Mouse (Mus musculus) forebrain, embryonic 16.5 days (tissue): ENCODE results near the gene 1110032A03Rik. TPM values are rescaled to one million over a fixed set of nuclear protein-coding genes. Genes with fewer than 3 reads are reported as not detected.

Experiments
- ATAC-seq: fragments of 200-750 bp; cut with Nextera tagmentation; 2 replicates; pipeline ENCODE4 v1.8.0; 2017; ENCODE audit warnings: mild to moderate bottlenecking, moderate library complexity
- H3K27ac ChIP-seq: fragments of 300-500 bp; sonication (generic); 2 replicates; pipeline ENCODE4 v1.5.1; 2014; ENCODE audit warnings: low read length, control low read depth
- H3K27me3 ChIP-seq: fragments of 300-500 bp; sonication (generic); replicated peaks from 2 replicates; pipeline ENCODE4 v1.6.1; 2014; ENCODE audit warnings: low read length; ENCODE audit not compliant: control insufficient read depth, insufficient read depth
- H3K36me3 ChIP-seq: fragments of 300-500 bp; sonication (generic); 2 replicates; pipeline ENCODE4 v1.6.1; 2014; ENCODE audit not compliant: control insufficient read depth, insufficient read depth
- H3K4me1 ChIP-seq: fragments of 300-500 bp; sonication (generic); replicated peaks from 2 replicates; pipeline ENCODE4 v1.6.1; 2014; ENCODE audit warnings: low read length; ENCODE audit not compliant: control insufficient read depth, insufficient read depth
- H3K4me2 ChIP-seq: fragments of 300-500 bp; sonication (generic); 2 replicates; pipeline ENCODE4 v1.6.1; 2014; ENCODE audit warnings: mild to moderate bottlenecking, low read length, control low read depth
- H3K4me3 ChIP-seq: fragments of 300-500 bp; sonication (generic); replicated peaks from 2 replicates; pipeline ENCODE4 v1.5.1; 2014; ENCODE audit warnings: mild to moderate bottlenecking, low read length, control low read depth
- H3K9ac ChIP-seq: fragments of 300-500 bp; sonication (generic); replicated peaks from 2 replicates; pipeline ENCODE4 v1.6.1; 2014; ENCODE audit warnings: low read depth, low read length, control low read depth
- H3K9me3 ChIP-seq: fragments of 300-500 bp; sonication (generic); 2 replicates; pipeline ENCODE4 v1.6.1; 2016; ENCODE audit warnings: low read length; ENCODE audit not compliant: control insufficient read depth
- WGBS: fragments of 180-500 bp; shearing (Covaris S2); extraction: QIAGEN DNeasy Blood & Tissue Kit; methylation state at CpG from one replicate; pipeline ENCODE4 v1.1.7; 2014; 5-methylcytosine and 5-hydroxymethylcytosine counted together
- polyA plus RNA-seq: library from polyadenylated mRNA; unstranded; fragments of >200 nt; fragmentation: Nextera tagmentation; extraction: Ambion mirVana; gene quantifications from 2 replicates; pipeline ENCODE4 v1.2.1, GENCODE M21; 2015

Gene 1110032A03Rik
- polyA plus RNA-seq, 1 experiment from 2014 or later, result 56.1 TPM

- Histone ChIP-seq H3K36me3 (no peaks in the 10 kb centered on the region), H3K4me1 (peaks cover 40% of the 10 kb centered on the region), H3K27me3 (no peaks in the 10 kb centered on the region), H3K9me3 (no peaks in the 10 kb centered on the region), H3K9ac (peak overlapping the region; percentile 73), H3K27ac (peak overlapping the region; percentile 78), H3K4me2 (peak overlapping the region; percentile 72), H3K4me3 (peak overlapping the region; percentile 64)
- WGBS, result under 1% methylated on average over 45 of the region's 45 CpGs
- peak; percentile 99 for ATAC-seq
These were observed 47.2 kb downstream of the 1110032A03Rik start for GRCm38 (mm10) chr9:50727925-50728651.

DNA sequence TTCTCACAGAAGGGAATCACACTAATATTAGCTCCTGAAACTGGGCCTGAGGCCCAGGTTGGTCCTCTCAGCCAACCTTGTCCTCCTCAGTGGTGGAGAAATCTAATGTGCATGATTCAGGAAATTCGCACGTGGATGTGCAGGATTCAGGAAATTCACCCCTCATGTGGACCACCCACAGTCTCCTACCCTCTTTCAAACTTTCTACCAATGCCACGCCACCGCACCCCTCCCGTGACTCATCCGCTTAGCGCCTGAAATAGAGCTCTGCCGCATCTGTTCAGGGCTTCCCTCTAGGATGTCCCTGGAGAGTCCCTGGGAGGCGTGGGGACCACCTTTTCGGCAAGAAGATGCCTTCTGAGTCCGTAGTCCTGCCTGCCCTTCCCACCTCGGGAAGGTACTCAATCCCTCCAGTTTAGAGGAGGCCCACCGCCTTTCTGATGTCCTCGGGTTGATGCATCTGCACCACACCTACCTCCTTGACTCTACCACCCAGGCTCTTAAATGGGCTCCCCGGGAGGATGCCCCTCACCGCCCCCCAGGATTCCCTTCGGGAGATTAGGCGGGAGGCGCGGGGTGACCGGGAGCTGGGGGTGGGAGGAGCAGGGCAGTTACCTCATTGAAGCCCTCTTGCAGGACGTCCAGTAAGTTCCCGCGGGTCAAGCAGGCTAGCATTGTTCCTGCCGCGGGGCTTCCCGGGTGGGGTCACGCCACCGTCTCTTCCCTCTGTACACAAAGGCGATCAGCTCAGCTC is 48.0 kb downstream of the 1110032A03Rik start:
- WGBS, result 2% methylated on average over 30 of the region's 30 CpGs
- H3K9ac ChIP-seq, result peak overlapping the region; percentile 73
- peak overlapping the region; percentile 78 for H3K27ac ChIP-seq
- ATAC-seq, result peak; percentile 3
- H3K4me2 ChIP-seq, result peak overlapping the region; percentile 72
- peaks cover 48% of the 10 kb centered on the region for H3K4me1 ChIP-seq
- H3K4me3 ChIP-seq, result peak overlapping the region; percentile 64
- H3K36me3 ChIP-seq, result no peaks in the 10 kb centered on the region
- no peaks in the 10 kb centered on the region for H3K27me3 ChIP-seq
- no peaks in the 10 kb centered on the region for H3K9me3 ChIP-seq

DNA sequence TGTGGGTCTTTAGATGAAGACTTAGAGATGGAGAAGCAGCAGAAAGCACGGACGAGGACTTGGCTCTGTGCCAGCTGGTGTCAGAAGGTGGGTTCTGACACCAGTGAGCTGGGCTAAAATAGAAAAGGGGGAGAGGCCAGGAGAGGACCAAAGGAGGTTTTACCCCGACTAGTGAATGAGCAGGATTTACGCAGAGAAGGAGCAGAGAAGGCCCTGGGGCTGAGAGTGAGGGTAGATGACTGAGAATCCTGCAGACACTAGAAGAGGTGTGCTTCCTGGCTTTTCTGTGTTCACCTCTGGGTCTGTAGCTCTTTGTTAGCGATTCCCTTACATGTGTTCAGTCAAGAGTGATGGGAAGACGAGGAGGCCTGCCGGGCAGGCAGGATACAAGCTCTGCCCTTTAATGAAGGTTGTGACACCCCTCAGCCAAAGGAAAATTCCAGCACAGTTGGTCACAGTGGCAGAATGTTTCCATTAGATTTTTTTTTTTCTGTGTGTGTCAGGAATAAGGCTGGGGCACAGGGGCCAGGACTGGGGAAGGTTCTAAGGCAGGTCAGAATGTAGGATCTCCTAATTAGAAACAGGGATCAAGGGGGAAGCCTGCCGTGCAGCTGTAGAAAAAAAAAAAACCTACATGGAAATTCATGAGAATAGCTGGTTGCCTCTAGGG is 49.3 kb downstream of the 1110032A03Rik start:
- Histone ChIP-seq H3K4me2 (peak overlapping the region; percentile 72), H3K36me3 (no peaks in the 10 kb centered on the region), H3K9me3 (no peaks in the 10 kb centered on the region), H3K4me3 (peak overlapping the region; percentile 64), H3K4me1 (peaks cover 54% of the 10 kb centered on the region), H3K27me3 (no peaks in the 10 kb centered on the region), H3K9ac (peak overlapping the region; percentile 38; the same call in 1 of the 2 replicates), H3K27ac (peak overlapping the region; percentile 16)
- 19% methylated on average over 8 of the region's 8 CpGs for WGBS
- no peak for ATAC-seq

DNA sequence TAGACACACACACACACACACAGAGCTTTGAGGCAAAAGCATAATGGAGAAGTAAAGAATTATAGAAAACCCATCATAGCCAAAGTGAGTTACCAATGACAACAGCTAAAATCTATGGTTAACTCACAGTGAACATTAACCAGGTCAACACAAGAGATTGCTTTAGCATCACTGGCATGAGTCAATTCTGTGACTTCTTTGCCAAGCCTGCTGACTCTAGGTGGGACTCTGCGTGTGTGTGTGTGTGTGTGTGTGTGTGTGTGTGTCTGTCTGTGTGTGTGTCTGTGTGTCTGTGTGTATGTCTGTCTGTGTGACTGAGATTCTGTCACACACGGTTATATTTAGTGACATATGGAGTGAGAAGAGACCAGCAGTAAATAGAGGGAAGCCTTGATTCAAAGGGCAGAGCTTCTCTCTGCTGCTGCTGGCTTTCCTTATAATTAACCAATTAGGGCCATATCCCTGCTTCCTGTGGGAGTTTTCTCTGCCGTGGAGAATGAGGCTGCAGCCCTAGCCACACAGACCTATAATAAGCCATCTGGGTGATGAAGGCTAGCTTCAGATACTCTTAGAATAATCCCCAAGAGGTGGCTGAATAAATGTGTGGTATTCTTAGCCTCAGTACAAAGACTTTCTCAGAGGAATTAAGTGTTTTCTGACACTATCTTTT is 50.5 kb downstream of the 1110032A03Rik start:
- no peaks in the 10 kb centered on the region for H3K36me3 ChIP-seq
- H3K4me3 ChIP-seq, result no peak overlapping the region
- H3K27ac ChIP-seq, result peak overlapping the region; percentile 71
- peaks cover 55% of the 10 kb centered on the region for H3K4me1 ChIP-seq
- H3K9me3 ChIP-seq, result no peaks in the 10 kb centered on the region
- no peak overlapping the region; the same call in 1 of the 2 replicates for H3K9ac ChIP-seq
- no peaks in the 10 kb centered on the region for H3K27me3 ChIP-seq
- no peak for ATAC-seq
- 26% methylated on average over 3 of the region's 3 CpGs for WGBS
- peak overlapping the region; percentile 19 for H3K4me2 ChIP-seq

DNA sequence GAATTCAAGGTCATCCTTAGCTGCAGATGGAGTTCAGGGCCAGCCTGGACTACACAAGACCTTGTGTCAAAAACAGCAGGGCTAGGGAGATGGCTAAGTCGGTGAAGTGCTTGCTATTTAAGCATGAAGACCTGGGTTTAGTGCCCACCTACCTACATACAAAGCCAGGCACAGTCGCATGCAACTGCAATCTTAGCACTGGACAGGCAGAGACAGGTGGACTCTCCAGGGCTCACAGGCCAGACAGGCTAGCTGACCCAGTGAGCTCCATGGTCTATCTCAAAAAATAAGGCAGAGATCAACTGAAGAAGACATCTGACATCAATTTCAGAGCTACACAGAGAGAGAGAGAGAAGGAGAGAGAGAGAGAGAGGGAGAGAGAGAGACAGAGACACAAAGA is 51.2 kb downstream of the 1110032A03Rik start:
- no peaks in the 10 kb centered on the region for H3K36me3 ChIP-seq
- H3K4me2 ChIP-seq, result peak overlapping the region; percentile 1; the same call in 1 of the 2 replicates
- no peak for ATAC-seq
- H3K4me3 ChIP-seq, result no peak overlapping the region
- WGBS, result 82% methylated on average over 2 of the region's 2 CpGs
- H3K9ac ChIP-seq, result no peak overlapping the region
- peak overlapping the region; percentile 49; the same call in 1 of the 2 replicates for H3K27ac ChIP-seq
- no peaks in the 10 kb centered on the region for H3K27me3 ChIP-seq
- peaks cover 55% of the 10 kb centered on the region for H3K4me1 ChIP-seq
- H3K9me3 ChIP-seq, result no peaks in the 10 kb centered on the region

DNA sequence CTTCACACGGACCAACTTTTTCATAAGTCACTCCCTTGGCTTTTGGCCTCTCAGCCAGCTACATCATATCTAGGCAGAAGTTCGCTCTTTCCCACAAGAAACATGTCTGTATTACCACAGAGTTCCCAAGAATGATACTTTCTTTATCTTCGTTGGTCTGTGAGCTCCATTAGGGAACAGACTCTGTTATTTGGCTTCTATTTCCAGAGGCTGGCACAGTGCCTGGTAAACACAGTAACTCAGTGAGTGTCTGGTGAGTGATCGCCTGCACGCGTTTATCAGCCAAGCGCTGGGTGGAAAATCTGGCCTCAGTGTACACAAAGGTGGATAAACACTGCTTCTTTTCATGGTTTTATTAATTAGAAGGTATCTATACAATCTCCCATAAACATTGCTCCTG is 51.9 kb downstream of the 1110032A03Rik start:
- no peaks in the 10 kb centered on the region for H3K36me3 ChIP-seq
- H3K27me3 ChIP-seq, result no peaks in the 10 kb centered on the region
- H3K9me3 ChIP-seq, result no peaks in the 10 kb centered on the region
- no peak for ATAC-seq
- peaks cover 52% of the 10 kb centered on the region for H3K4me1 ChIP-seq
- H3K9ac ChIP-seq, result peak overlapping the region; percentile 6
- peak overlapping the region; percentile 38 for H3K4me2 ChIP-seq
- WGBS, result 12% methylated on average over 7 of the region's 7 CpGs
- peak overlapping the region; percentile 74 for H3K27ac ChIP-seq
- H3K4me3 ChIP-seq, result peak overlapping the region; percentile 1; the same call in 1 of the 2 replicates

- 16% methylated on average over 8 of the region's 8 CpGs for WGBS
- Histone ChIP-seq H3K36me3 (no peaks in the 10 kb centered on the region), H3K9me3 (no peaks in the 10 kb centered on the region), H3K9ac (no peak overlapping the region), H3K4me2 (peak overlapping the region; percentile 31), H3K27ac (peak overlapping the region; percentile 74), H3K27me3 (no peaks in the 10 kb centered on the region), H3K4me3 (no peak overlapping the region), H3K4me1 (peaks cover 50% of the 10 kb centered on the region)
- ATAC-seq, result peak; percentile 66
These were observed 52.8 kb downstream of the 1110032A03Rik start for GRCm38 (mm10) chr9:50722451-50722911.

DNA sequence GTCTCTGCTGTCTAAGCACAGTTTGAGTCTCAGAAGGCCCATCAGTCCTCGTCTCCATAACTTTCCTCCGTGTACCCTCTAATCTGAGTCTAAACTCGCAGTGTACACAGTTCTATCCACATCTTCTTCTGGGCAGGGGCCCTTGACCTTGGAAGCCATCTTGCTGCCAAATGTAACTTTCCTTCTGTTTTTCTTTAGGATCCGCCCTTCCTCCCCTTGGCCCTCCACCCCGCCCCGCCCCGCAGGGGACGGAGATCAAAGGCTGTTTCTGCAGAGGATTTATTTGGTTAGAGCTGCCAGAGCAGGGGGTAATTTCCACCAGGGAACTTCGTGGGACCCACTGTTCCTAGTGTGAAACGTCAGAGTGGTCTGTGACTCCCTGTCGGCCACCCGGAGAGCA is 54.3 kb downstream of the 1110032A03Rik start:
- Histone ChIP-seq H3K4me2 (no peak overlapping the region), H3K4me1 (peaks cover 37% of the 10 kb centered on the region), H3K27me3 (no peaks in the 10 kb centered on the region), H3K36me3 (no peaks in the 10 kb centered on the region), H3K9me3 (no peaks in the 10 kb centered on the region), H3K27ac (no peak overlapping the region), H3K4me3 (no peak overlapping the region), H3K9ac (no peak overlapping the region)
- ATAC-seq, result no peak
- 51% methylated on average over 12 of the region's 12 CpGs for WGBS
